Mouse (Mus musculus) kidney, postnatal 25 days (tissue): ENCODE measurements around the gene Jak1.
"Not testable (repeated sequence)": the region's sequence is repeated elsewhere in the genome, so short reads cannot be mapped to it uniquely, and the experiment has no call there.

ENCODE experiments used
- DNase-seq, 2 experiments: peaks; one replicate each; pipeline ENCODE4 v3.0.0; 2021; ENCODE audit warnings: mixed read lengths in 2 of 2

Gene Jak1

DNA sequence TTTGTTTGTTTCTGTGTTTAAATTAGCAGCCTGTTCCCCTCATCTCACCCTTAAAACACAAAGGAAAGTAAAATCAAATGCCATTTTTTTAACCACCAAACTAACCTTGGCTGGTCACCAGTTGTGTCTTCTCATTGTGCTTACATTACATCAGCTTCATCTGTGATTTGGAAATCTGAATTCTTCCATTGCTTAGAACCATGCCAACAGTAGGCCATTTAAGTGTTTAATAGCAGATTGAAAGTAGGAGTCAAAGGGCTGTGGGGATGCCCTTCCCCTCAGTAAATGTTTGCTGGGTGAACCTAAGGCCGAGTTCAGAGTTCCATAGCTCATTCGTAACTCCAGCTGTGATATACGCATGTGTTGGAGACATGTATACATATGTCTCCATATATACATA, 10.8 kb upstream of the Jak1 start:
- no peak for DNase-seq

DNA sequence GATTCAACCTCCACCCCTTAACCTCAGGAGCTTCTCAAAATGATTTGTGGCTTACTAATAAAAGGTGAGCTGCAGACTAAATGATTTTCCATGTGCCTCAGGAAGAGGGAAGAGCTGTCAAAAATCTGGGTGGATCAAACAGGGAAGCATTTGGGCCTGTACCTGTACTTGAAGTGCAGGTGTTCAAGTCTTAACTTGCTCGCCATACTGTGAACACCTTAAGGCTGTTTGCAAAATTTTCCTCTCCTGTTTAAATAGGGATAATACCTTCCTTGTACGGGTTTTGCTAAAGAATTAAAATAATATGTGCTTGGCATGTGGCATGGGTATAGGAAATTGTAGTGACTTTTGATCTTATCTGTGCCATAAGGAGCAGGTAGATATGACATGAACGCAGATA, 5.7 kb upstream of the Jak1 start:
- no peak for DNase-seq

DNA sequence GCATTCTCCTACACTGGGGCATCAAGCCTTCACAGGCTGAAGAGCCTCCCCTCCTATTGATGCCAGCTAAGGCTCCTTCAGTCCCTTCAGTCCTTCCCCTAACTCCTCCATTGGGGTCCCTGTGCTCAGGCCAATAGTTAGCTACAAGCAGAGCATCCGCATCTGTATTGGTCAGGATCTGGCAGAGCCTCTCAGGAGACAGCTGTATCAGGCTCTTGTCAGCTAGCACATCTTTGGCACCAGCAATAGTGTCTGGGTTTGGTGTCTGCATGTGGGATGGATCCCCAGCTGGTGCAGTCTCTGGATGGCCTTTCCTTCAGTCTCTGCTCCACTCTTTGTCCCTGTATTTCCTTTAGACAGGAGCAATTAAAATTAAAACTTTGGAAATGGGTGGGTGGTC, 3.4 kb upstream of the Jak1 start:
- DNase-seq, result not testable (repeated sequence)

DNA sequence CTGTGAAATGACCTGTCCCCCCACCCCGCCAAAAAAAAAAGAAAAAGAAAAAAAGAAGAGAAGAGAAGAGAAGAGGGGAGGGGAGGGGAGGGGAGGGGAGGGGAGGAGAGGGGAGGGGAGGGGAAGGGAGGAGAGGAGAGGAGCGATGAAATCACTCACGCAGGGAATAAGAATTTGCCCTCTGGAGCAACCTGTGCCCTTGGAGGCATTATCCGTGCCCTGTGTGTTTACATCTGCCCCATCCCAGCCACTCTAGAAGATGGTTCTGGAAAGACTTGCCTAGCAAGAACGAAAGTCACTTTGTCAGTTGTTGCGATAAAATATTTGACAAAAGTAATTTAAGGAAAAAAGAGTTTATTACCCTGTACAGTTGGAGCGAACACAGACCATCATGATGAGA, 441 bp upstream of the Jak1 start:
- DNase-seq, result peak in 1 of 2 experiments; percentile 43

DNA sequence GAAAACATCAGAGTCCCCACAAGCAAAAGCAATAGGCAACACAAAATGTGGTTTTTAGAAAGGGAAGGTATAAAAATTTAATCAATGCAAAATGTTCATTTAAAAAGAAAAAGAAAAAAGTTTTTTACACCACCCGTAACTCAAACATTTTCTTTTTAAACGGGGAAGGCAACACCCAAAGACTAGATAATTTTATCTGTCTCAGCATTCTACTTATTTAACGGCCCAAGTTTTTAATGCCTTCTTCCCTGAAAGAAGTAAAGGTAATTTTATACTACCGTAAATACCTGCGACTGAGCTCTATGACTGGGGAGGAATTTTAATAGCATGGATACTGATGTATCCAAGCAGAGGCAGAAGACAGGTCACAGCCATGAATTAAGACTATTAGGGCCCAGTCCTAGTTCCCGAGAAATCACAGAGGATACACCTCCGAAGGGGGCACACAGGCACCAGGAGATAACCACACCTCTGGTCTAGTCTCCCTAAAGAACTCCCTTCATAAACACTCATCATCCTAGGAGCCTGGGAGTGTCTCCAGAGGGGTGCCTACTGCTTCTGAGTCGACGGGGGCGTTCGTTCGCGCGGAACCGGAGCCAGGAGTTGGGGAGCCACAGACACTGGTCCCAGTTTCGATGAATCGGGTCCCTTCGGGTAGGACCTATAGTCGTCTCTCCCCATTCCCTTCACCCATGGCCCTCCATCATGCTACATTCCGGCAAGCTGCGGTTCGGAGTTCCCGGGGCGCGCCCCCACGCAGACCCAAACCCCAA, 928 bp downstream of the Jak1 start:
- no peak for DNase-seq

DNA sequence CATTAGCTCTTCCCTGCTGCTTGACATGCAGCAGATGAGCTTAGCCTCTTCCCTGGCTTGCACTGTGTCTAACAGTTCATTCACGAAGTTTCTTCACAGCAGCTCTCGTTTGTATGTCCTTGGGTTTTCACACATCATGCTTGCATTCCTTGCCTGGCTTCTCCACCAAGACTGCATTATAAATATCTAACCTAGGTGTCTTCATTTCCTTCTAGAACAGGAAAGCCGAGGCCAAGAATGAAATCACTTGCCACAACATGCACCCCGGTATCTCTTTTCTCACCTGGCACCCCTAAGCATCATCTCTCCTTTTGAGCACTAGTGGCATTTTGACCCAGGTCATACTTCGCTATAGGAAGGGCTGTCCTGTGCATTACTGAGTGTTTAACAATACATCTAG, 3.5 kb downstream of the Jak1 start:
- DNase-seq, result no peak

DNA sequence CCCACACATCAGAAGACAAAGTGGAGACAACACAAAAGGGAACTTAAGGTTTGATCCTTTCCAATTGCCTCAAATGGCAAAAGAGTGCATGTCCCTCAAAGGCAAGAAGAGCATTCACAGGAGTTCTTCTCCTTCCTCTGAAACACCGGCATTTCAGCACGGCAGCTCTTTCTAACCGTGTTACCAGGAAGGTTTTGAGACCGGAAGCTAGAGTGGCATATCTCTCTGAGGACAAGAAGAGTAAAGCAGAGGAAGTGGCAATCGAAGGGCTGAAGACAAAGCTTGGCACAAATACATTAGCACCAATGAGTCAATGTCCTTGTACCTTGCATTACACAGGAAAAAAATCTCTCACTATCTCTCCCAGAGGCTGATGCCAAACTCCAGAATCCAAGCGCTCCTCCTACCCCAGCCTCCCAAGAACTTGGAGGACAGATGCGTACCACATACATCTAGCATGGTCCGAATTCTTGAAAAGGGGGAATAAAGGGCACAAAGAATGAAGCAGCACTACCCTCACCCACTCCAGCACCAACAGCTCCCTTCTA, 4.3 kb downstream of the Jak1 start:
- DNase-seq, result no peak

DNA sequence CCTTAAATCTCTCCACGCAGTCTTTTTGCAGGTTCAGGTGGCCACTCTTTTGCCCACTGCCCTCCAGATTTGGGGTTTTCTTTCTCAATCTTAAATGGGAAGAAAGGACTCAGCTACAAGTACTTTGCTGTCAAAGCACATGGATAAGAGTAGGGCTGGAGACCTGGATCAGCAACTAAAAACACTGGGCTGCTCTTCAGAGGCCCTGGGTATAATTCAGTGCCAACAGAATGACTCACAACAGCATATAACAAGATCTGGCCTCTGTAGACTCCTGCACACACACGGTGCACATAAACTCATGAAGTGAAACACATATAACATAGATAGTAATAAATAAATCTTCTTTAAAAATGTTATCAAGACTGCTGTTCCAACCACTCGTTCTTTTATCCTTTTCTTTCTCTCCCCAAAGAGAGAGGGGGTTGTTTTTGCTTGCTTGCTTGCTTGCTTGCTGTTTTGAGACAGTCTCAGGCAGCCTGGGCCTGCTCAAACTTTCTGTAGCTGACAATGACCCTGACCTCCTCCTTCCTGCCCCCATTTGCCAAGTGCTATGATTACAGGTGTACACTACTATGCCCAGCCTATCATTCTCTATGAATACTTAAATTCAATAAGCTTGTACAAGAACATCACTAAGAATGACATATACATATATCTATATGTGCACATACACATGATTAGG, 8.4 kb downstream of the Jak1 start:
- no peak for DNase-seq

DNA sequence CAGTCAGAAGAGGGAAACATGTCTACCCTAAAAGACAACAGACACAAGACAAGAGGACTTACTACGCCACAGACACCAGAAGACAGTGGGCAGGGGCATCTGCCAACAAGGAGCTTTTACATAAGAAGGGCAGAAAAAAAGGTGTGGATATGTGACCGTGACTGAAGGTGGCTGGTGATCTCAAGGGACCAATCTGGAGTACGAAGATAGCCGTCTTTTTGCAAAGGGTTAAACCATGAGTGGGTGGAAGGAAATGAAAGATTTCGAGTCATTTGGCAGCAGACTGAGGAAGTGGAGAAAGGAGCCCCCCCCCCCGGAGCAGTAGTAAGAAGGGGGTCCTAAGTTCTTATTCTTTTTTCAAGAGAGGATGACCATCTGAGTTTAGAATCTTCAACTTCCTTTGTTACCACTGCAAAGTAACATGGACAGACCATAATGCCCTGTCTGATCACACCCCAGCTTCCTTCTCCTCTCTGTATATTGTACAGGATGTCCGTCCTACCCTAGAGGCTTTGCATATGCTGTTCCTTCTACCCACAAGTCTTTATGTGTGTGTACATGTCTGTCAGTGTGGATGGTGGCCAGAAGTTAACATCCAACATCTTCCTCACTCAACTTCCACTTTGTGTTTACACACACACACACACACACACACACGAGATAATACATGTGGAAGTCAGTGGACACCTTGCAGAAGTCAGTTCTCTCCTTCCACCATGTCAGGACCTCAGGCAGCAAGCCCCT, 10.3 kb downstream of the Jak1 start:
- no peak for DNase-seq

DNA sequence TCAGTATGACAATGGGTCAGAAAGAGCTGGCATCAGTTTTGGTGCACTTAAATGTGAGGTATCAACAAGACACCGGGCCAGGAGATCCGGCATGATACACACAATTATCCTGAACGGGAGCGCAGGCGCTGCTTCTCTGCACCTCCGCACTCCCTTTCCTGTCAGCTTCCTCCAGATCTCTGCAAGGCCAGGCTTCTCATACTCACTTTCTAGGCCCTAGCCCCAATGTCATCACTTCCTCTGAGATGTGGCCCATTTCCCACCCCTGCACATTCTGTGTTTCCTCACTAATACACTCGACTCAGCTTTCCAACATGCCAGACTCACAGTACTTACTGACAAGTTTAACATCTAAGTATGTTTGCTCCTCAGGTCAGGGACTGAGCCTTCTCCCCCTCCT, 11.1 kb downstream of the Jak1 start:
- DNase-seq, result peak in 1 of 2 experiments; percentile 46

DNA sequence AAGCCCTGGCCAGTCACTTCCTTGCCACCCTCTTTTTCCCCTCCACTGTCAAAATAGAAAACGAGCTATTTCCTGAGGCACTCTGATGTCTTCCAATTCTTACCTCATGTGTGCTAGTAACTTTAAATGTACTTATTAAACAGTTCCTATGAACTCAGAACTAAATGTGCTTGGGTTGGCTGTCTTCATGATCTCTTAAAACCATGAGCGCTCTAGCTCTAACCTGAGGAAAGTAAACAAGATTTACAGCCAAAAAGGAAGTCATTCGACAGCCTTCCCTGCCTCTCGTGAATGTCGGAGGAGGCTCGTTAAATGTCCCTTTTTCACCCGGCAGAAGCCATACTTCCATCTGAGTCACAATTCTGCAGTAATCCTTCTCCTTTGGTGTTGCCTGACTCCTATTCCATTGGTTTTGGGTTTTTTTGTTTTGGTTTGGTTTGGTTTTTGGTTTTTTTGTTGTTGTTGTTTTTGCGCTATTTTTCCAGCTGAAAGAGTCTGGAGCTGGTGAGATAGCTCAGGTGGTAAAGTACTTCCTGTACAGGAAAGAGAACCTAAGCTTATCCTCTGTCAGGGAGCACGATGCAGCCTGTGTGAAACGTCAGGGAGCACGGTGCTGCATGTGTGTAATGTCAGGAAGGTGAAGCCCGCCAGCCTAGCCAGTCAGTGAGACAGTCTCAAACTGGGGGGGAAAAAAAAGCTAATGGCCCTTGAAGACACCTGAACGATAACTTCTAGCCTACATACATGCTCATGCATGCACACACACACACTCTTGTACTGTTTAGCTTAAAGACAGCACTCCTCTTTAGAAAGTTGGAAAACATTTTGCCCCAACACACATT, 12.1 kb downstream of the Jak1 start:
- DNase-seq, result no peak

DNA sequence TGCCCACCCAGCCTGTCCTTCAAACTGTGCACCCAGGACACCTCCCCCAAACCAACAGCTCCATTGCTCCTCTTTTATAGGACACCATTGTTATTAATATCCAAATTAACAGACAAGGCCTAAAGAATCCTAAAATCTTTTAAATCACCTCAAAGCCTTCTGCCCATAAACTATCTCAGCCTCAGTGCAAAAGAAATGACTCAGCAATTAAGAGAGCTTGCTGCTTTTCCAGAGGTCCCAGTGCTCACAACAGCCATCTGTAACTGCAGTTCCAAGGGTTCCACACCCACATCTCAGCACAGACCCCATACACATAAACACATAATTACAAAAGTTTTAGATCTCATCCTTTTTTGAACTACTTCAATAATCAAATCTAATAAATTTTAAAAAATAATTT, 13.1 kb downstream of the Jak1 start:
- no peak for DNase-seq

DNA sequence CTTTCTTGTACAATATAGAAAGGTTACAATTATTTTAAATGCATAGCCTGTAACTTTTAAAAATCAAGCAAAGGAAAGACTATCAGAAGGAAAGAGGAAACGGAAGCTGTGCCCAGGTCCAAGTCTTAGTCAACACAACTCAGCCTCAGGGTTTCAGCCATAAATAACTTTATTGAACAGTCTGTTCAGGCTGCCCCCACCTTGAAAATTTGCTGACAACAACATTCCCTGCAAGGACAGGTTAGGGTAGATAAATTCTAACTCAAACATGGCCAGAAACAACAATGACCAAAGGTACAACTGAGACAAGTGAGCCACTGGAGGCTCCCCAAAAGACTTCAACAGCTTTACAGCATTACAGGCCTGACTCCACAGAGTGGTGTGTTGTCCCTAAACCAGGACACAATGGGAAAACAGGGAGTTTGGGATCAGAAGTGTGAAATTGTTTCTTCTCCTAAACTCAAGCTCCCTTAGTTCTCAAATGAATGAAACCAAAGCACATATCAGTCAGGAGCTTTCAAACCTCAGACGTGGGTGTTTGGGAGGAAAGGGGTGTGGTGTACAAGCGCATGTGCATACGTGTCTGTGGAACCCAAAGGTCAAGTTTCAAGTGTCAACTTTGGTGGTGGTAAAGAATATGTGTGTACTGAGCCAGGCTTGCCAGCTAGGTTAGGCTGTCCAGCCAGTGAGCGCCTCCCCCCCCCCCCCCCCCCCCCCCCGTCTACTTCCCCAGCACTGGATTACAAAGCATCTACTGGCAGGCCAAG, 14.9 kb downstream of the Jak1 start:
- DNase-seq, result no peak

DNA sequence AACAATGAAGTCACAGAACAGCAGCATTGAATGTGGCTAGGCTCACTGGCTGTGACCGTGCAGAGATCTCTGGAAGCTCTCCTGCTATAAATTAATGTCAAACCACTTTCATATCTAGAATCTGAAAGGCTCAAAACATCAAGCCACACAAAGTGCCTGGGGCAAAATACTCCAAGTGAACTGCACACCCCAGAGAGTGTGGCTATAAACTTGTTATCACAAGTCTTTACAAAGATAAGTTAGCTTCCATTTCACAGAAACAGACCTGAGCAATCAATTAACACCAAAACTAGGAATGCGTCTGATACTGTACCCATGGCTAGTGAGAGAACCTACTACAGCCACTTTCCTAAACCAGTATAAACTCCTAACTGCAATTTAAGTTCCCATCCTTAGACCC, 17.7 kb downstream of the Jak1 start:
- DNase-seq, result no peak

DNA sequence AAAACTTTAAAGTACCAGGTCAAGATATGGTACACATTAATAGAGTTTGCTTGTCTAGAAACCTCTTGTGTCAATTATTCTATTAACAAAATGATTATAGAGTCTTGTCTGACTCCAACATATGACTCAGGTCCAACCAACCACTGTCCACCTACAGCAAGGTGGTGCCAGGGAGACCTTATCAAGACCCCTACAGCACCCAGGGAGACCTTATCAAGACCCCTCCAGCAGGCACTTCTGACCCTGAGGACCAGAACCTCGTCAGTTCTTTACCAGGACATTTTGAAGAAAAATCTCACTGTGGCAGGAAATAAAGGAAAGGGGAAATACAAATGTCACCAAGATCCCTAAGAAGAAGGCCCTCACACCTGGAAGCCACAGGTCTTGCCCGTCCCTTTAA, 18.5 kb downstream of the Jak1 start:
- no peak for DNase-seq

DNA sequence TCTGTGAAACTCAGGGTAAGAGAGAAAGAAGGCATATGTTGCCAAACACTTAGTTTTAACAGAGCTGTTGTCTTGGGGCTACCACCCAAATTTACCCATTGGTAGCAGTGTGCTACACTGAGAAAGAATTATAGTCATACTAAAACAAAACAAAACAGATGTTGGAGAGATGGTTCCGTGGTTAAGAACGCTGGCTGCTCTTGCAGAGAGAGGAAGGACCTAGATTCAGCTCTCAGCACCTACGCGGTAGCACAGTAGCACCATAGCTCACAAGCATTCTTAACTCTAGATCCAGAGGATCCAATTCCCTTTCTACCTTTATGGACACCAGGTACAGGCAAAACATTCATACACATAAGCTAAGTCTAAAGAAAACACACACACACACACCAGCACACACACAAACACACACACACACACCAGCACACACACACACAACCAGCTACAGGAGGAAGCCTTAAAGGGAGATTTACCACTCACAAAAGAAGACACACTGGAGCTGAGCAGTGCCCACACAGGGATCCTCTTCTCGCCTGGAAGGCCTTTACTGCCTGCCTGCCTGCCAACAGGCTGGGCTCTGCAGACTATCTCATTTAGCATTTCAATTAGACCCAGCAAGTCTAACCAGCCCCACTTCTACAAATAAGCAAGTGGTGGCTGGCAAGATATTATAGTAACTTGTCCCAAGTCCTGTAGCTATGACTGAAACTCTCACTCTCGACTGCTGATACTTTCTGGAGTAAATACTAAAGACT, 20.6 kb downstream of the Jak1 start:
- DNase-seq, result no peak

DNA sequence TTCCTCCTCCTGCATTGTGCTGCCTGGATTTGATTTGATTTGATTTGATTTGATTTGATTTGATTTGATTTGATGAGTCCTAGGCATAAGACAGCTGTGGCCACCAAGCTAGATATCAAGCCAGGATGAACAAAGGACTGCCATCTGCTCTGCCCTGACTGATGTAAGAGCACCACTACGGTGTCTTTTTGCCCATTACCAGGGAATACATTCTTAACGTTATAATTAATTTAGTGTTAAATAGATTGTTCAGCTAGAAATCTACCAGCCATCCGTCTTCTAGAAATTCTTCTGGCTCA, 24.3 kb downstream of the Jak1 start:
- DNase-seq, result no peak

DNA sequence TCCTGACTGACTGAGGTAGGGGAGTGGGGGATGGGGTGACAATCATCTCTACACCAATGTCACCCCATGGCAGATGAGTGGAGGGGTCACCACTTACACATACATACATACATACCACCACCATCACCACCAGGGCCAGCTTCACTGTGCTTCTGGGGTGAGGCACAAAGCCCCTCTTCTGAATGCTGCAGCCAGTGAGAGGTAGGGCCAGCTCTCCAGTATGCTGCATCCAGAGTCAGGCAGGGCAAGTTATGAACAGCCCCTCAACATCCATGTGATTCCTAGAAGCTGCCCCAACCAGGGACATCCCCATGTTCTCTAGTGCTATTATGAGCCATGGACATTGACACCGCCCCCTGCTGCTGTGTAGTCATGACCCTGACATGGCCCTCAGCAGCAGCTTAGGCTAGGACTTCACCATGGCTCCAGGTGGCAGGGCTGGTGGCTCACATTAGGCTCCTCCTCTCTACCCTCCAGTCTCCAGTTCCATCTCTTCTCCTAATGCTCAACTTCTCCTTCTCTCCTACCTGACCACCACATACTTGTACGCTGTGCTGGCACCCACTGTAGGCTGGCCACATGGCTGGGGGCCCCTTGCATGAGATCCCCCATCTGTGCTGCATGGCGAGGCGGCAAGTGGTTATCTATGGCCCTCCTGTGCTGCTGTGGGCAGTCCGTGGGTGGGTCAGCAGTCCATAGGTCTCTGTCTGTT, 24.8 kb downstream of the Jak1 start:
- DNase-seq, result no peak

DNA sequence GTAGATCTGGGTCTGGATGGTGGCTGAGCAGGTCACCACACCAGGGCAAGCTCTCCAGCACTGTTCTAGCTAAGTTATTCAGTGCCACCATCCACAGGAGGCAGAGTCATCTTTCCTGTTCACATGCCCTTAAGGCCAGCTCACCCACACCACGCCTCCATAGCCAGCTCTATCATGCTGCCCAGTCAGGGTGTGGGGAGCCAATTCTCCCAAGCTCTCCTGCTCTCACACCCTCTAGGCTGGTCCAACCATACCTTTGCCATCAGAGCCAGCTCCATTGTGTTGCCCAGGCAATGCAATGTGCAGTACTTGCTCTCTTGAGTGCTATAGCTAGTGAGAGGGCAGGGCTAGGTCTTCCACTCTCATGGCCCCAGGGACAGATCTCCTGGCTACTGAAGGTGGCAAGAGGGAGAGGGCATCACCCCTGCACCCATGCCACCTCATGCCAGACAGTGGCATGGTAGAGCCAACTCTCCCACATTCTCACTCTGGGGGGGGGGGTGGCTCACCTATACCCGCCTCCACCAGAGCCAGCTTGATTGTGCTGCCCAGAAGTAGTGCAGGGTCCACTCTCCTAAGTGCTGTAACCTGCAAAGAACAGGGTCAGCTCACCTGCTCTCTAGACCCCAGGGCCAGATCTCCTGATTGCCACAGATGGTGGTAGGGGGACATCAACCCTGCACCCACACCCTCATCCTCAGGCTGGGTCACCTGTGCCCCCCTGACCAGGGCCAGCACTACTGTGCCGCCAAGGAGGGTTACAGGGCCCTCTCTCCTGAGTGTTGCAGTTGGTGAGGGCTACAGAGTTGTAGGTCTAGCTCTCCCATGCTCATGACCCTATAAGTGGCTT, 25.5 kb downstream of the Jak1 start:
- no peak for DNase-seq

DNA sequence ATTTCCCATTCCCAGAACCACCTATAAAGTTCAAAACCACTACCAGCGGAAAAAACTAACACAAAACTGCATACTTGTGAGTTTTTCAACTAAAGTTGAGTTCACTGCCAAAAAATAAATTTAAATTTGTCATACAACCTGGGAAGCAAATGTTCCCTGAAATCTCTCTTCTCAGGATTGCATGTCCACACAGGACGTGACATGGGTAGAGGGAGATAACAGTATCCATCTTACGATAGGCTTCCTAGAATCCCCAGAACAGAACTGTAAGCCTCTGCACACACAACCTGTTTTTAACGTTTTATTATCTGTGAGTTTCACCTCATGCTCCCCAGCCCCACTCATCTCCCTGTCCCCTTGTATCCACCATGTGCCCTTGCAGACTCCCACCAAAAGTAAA, 26.5 kb downstream of the Jak1 start:
- DNase-seq, result no peak
